Mouse (Mus musculus) embryonic facial prominence, embryonic 15.5 days (tissue): ENCODE data around the gene Opcml. TPM values are rescaled to one million over a fixed set of nuclear protein-coding genes. Genes with fewer than 3 reads are reported as not detected.

Experiments used
- ATAC-seq: fragments of 200-750 bp; cut with Nextera tagmentation; 2 replicates; pipeline ENCODE4 v1.8.0; 2017; ENCODE audit warnings: low read depth, moderate TSS enrichment; ENCODE audit not compliant: insufficient number of reproducible peaks, low FRiP score, low TSS enrichment
- H3K27ac ChIP-seq: fragments of 300-500 bp; sonication (generic); replicated peaks from 2 replicates; pipeline ENCODE4 v1.5.1; 2015; ENCODE audit warnings: mild to moderate bottlenecking, inconsistent platforms
- H3K27me3 ChIP-seq: fragments of 300-500 bp; sonication (generic); 2 replicates; pipeline ENCODE4 v1.6.1; 2015; ENCODE audit warnings: inconsistent platforms
- H3K36me3 ChIP-seq: fragments of 300-500 bp; sonication (generic); 2 replicates; pipeline ENCODE4 v1.6.1; 2015; ENCODE audit warnings: mild to moderate bottlenecking, inconsistent platforms
- H3K4me1 ChIP-seq: fragments of 300-500 bp; sonication (generic); 2 replicates; pipeline ENCODE4 v1.6.1; 2015; ENCODE audit warnings: inconsistent platforms
- H3K4me2 ChIP-seq: fragments of 300-500 bp; sonication (generic); replicated peaks from 2 replicates; pipeline ENCODE4 v1.6.1; 2015; ENCODE audit warnings: mild to moderate bottlenecking, inconsistent platforms
- H3K4me3 ChIP-seq: fragments of 300-500 bp; sonication (generic); replicated peaks from 2 replicates; pipeline ENCODE4 v1.5.1; 2015; ENCODE audit warnings: mild to moderate bottlenecking, inconsistent platforms
- H3K9ac ChIP-seq: fragments of 300-500 bp; sonication (generic); 2 replicates; pipeline ENCODE4 v1.6.1; 2015; ENCODE audit warnings: inconsistent platforms
- H3K9me3 ChIP-seq: fragments of 300-500 bp; sonication (generic); replicated peaks from 2 replicates; pipeline ENCODE4 v1.6.1; 2016; ENCODE audit warnings: inconsistent platforms
- WGBS: fragments of 180-500 bp; shearing (Covaris S2); methylation state at CpG from one replicate; pipeline ENCODE4 v1.1.7; 2015; 5-methylcytosine and 5-hydroxymethylcytosine counted together
- polyA plus RNA-seq: library from polyadenylated mRNA; unstranded; fragments of >200 nt; fragmentation: Nextera tagmentation; extraction: Ambion mirVana; gene quantifications from 2 replicates; pipeline ENCODE4 v1.2.1, GENCODE M21; 2015

Gene Opcml
- polyA plus RNA-seq, 1 experiment from 2014 or later, result 5.7 TPM

DNA sequence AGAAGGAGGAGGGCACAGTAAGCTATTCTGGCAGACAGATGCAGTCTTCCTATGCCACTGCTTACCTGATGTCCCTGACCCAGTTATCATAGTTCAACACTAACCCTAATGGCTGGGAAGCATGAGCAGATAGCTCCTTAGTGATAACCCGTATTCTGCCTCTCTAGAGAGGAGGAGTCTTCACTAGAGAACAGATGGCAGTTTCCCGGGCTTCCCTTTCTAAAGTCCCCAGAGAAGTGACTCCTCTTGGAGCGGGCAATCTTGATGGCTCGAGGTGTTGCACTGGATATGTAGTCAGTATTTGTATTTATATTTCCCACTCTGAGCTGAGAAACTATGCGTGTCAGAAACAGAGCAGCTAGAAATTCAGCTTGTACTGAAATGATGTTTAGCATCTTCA is 1031.9 kb downstream of the Opcml start:
- no peaks in the 10 kb centered on the region for H3K27me3 ChIP-seq
- no peak for ATAC-seq
- no peaks in the 10 kb centered on the region for H3K36me3 ChIP-seq
- H3K4me2 ChIP-seq, result no peak overlapping the region
- 70% methylated on average over 5 of the region's 5 CpGs for WGBS
- no peak overlapping the region for H3K27ac ChIP-seq
- H3K4me1 ChIP-seq, result no peaks in the 10 kb centered on the region
- no peak overlapping the region for H3K4me3 ChIP-seq
- no peak overlapping the region for H3K9ac ChIP-seq
- H3K9me3 ChIP-seq, result no peaks in the 10 kb centered on the region

DNA sequence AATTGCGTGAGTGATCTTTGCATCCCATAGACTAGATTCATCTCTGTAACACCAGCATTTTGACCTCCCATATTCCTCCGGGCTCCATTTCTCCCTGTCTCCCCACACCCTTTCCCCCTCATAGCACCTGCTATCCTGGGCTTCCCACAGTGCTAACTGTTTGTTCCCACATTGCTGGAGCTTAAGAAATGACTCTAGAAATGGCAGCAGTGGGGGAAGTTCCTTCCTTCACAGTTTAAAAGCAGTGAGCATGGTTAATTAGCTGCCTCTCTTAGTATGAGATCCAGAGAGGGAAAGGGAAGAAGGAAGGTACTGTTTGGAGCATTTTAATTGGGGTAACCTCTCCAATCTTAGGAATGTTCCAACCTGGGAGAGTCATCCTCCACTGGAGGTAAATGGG is 1035.2 kb downstream of the Opcml start:
- no peak overlapping the region for H3K9ac ChIP-seq
- no peaks in the 10 kb centered on the region for H3K9me3 ChIP-seq
- H3K4me3 ChIP-seq, result no peak overlapping the region
- no peaks in the 10 kb centered on the region for H3K36me3 ChIP-seq
- no peak overlapping the region for H3K27ac ChIP-seq
- no peak overlapping the region for H3K4me2 ChIP-seq
- H3K4me1 ChIP-seq, result no peaks in the 10 kb centered on the region
- no peaks in the 10 kb centered on the region for H3K27me3 ChIP-seq
- no peak for ATAC-seq
- WGBS, result 87% methylated on average over 2 of the region's 2 CpGs

GRCm38 (mm10) chr9:28845961-28846570 is 1055.5 kb downstream of the Opcml start:
- Histone ChIP-seq H3K9ac (no peak overlapping the region), H3K4me2 (no peak overlapping the region), H3K4me3 (no peak overlapping the region), H3K9me3 (no peaks in the 10 kb centered on the region), H3K27me3 (no peaks in the 10 kb centered on the region), H3K4me1 (no peaks in the 10 kb centered on the region), H3K36me3 (no peaks in the 10 kb centered on the region), H3K27ac (no peak overlapping the region)
- WGBS, result 24% methylated on average over 2 of the region's 2 CpGs
- ATAC-seq, result no peak

DNA sequence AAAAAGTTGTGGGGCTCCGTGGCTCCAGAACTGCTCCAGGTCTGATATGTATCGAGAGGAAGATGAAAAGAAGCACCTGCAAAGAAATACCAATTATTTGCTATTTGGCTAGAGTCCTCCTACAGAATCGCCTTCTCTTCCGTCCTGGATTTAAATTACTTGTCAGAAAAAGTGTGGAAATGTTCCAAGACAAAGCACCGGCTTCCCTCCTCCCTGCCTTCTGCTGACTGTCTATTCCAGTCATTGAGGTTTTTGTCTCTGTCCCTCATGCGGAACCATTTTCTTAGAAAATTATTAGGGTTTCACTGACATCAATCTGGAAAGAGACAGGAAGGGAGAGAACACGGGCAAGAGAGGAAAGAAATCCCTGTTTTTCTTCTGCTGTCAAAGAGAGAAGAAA is 1065.3 kb downstream of the Opcml start:
- Histone ChIP-seq H3K27me3 (no peaks in the 10 kb centered on the region), H3K4me2 (no peak overlapping the region), H3K9ac (no peak overlapping the region), H3K36me3 (no peaks in the 10 kb centered on the region), H3K4me1 (no peaks in the 10 kb centered on the region), H3K4me3 (no peak overlapping the region), H3K9me3 (no peaks in the 10 kb centered on the region), H3K27ac (no peak overlapping the region)
- ATAC-seq, result no peak
- WGBS, result 67% methylated on average over 7 of the region's 7 CpGs

- Histone ChIP-seq H3K27ac (no peak overlapping the region), H3K27me3 (no peaks in the 10 kb centered on the region), H3K36me3 (no peaks in the 10 kb centered on the region), H3K9me3 (no peaks in the 10 kb centered on the region), H3K4me2 (no peak overlapping the region), H3K9ac (no peak overlapping the region), H3K4me1 (no peaks in the 10 kb centered on the region), H3K4me3 (no peak overlapping the region)
- ATAC-seq, result no peak
- 50% methylated on average over 4 of the region's 4 CpGs for WGBS
These were observed 1071.4 kb downstream of the Opcml start for GRCm38 (mm10) chr9:28861983-28862382.

GRCm38 (mm10) chr9:28867256-28867655 is 1076.7 kb downstream of the Opcml start:
- no peaks in the 10 kb centered on the region for H3K4me1 ChIP-seq

DNA sequence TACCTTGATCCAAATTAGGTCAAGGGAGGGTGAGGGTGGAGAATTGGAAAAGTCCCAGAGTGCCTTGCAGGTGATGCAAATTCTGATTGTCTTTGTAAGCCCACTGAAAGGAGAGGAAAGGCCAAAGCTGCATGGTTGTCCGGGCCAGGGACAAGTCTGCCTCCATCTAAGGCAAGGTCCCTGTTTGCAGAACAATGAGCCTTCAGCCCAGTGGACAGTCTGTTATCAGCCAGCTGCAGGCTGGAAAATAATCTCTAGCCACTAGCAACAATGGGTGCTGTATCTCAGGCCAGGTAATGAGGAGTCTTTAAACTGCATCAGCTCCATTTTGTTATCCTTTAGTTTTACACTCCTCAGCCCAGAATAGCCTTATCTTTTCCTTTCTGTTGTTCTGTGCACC is 1079.9 kb downstream of the Opcml start:
- Histone ChIP-seq H3K4me1 (no peaks in the 10 kb centered on the region), H3K4me3 (no peak overlapping the region), H3K9ac (no peak overlapping the region), H3K27ac (no peak overlapping the region), H3K36me3 (no peaks in the 10 kb centered on the region), H3K9me3 (no peaks in the 10 kb centered on the region), H3K27me3 (no peaks in the 10 kb centered on the region), H3K4me2 (no peak overlapping the region)
- WGBS, result 72% methylated on average over 1 of the region's 1 CpGs
- no peak for ATAC-seq

More at GRCm38 (mm10) chr9:28867256-28867655, 1076.7 kb downstream of the Opcml start:
- WGBS, result 84% methylated on average over 3 of the region's 3 CpGs
- no peak overlapping the region for H3K27ac ChIP-seq
- no peak overlapping the region for H3K4me2 ChIP-seq
- H3K27me3 ChIP-seq, result no peaks in the 10 kb centered on the region
- no peaks in the 10 kb centered on the region for H3K9me3 ChIP-seq
- no peak for ATAC-seq
- H3K9ac ChIP-seq, result no peak overlapping the region
- no peaks in the 10 kb centered on the region for H3K36me3 ChIP-seq
- H3K4me3 ChIP-seq, result no peak overlapping the region

DNA sequence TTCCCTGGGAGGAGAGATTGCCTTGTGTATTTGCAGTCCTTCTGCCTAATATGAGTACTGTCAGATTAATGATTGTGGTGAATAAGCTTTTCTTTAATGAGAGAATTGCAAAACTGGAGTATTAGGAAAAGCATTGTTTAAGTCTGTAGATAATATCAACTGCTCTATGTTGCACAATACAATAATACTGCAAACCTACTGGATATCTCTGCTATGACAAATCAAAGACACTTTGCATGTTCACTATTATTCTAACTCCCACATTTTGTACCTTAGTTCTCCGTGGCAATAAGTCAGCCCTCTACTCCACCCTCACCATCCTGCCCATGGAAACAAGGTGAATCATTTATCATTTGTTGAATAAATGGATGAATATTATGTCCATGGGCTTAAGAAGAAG is 1092.0 kb downstream of the Opcml start:
- H3K4me2 ChIP-seq, result no peak overlapping the region
- ATAC-seq, result no peak
- H3K27me3 ChIP-seq, result no peaks in the 10 kb centered on the region
- no peaks in the 10 kb centered on the region for H3K9me3 ChIP-seq
- H3K36me3 ChIP-seq, result no peaks in the 10 kb centered on the region
- 64% methylated on average over 1 of the region's 1 CpGs for WGBS
- no peak overlapping the region for H3K27ac ChIP-seq
- no peaks in the 10 kb centered on the region for H3K4me1 ChIP-seq
- H3K4me3 ChIP-seq, result no peak overlapping the region
- no peak overlapping the region for H3K9ac ChIP-seq

GRCm38 (mm10) chr9:28891611-28892010 is 1101.0 kb downstream of the Opcml start:
- 88% methylated on average over 8 of the region's 8 CpGs for WGBS
- H3K36me3 ChIP-seq, result no peaks in the 10 kb centered on the region
- H3K4me2 ChIP-seq, result no peak overlapping the region
- ATAC-seq, result no peak
- H3K9me3 ChIP-seq, result no peaks in the 10 kb centered on the region
- H3K4me3 ChIP-seq, result no peak overlapping the region
- H3K9ac ChIP-seq, result no peak overlapping the region
- H3K27me3 ChIP-seq, result no peaks in the 10 kb centered on the region
- H3K27ac ChIP-seq, result no peak overlapping the region
- no peaks in the 10 kb centered on the region for H3K4me1 ChIP-seq

- Histone ChIP-seq H3K9ac (no peak overlapping the region), H3K4me1 (no peaks in the 10 kb centered on the region), H3K27ac (no peak overlapping the region), H3K36me3 (no peaks in the 10 kb centered on the region), H3K9me3 (no peaks in the 10 kb centered on the region), H3K4me2 (no peak overlapping the region), H3K27me3 (no peaks in the 10 kb centered on the region), H3K4me3 (no peak overlapping the region)
- 79% methylated on average over 1 of the region's 1 CpGs for WGBS
- no peak for ATAC-seq
These were observed 1112.7 kb downstream of the Opcml start for GRCm38 (mm10) chr9:28903291-28903690.

- H3K36me3 ChIP-seq, result no peaks in the 10 kb centered on the region
- H3K27ac ChIP-seq, result no peak overlapping the region
- no peak overlapping the region for H3K4me3 ChIP-seq
- no peak overlapping the region for H3K4me2 ChIP-seq
- H3K9me3 ChIP-seq, result no peaks in the 10 kb centered on the region
- no peaks in the 10 kb centered on the region for H3K4me1 ChIP-seq
- ATAC-seq, result no peak
- no peaks in the 10 kb centered on the region for H3K27me3 ChIP-seq
- H3K9ac ChIP-seq, result no peak overlapping the region
- WGBS, result 81% methylated on average over 4 of the region's 4 CpGs
These were observed 1119.2 kb downstream of the Opcml start for GRCm38 (mm10) chr9:28909738-28910137.

DNA sequence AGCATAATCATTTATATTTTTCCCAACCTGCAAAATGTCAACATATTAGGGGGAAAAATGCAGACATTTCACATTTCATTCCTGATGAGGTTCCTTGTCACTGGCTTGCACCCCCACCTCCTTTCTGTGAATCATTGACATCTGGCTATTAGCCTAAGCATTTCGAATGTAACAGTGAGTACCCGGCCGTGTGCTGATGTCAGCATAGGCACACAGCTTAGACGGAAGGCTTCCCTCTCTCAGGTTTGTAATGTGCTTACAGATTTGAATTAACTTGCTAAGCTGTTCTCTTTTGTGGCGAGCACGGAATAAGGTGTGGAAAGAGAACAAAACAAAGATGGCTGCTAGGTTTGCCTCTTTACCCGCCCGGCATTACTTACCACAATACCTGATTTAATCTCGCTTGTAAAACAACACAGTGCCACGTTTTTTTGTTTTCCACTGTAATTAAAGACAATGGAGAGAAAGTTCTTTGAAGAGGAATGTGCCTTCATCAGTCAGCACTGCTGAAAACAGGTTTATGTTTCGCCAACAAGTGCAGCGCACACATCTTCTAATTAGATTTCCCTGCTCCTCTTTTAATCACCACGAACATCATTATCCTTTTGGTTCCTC is 1121.1 kb downstream of the Opcml start:
- WGBS, result 43% methylated on average over 13 of the region's 13 CpGs
- Histone ChIP-seq H3K9me3 (no peaks in the 10 kb centered on the region), H3K27ac (no peak overlapping the region), H3K36me3 (no peaks in the 10 kb centered on the region), H3K4me3 (no peak overlapping the region), H3K9ac (no peak overlapping the region), H3K4me2 (no peak overlapping the region), H3K4me1 (no peaks in the 10 kb centered on the region), H3K27me3 (no peaks in the 10 kb centered on the region)
- no peak for ATAC-seq
